Mouse (Mus musculus) G1E (cell line): ENCODE results near the gene St6galnac6.

ENCODE experiments used
- CTCF ChIP-seq: IDR thresholded peaks from 2 replicates; pipeline ENCODE4 v1.5.1; 2012; ENCODE audit warnings: low read depth, low read length, inconsistent platforms, mixed read lengths
- GATA1 ChIP-seq: IDR thresholded peaks from 2 replicates; pipeline ENCODE4 v1.6.1; 2012; ENCODE audit warnings: borderline replicate concordance, low read length, inconsistent platforms, mixed read lengths
- TAL1 ChIP-seq: conservative IDR thresholded peaks from 2 replicates; pipeline ENCODE4 v1.6.1; 2012; ENCODE audit warnings: low read depth, low read length, inconsistent platforms, mixed read lengths

- TF ChIP-seq GATA1 (no peak), CTCF (no peak), TAL1 (no peak)
Observed at GRCm38 (mm10) chr2:32661509-32662107, 62.1 kb downstream of the St6galnac6 start.
